Mouse (Mus musculus) kidney, embryonic 15.5 days (tissue): ENCODE measurements at regions not wholly inside any gene's neighbourhood (a gene's known extent, or its start where the extent isn't known, plus 50 kb on each side); places are given as distances from the start of the nearest gene placed in this dataset.

Experiments
- ATAC-seq: fragments of 200-750 bp; cut with Nextera tagmentation; replicated peaks from 2 replicates; pipeline ENCODE4 v1.8.0; 2017; ENCODE audit warnings: moderate TSS enrichment; ENCODE audit not compliant: low FRiP score
- H3K27ac ChIP-seq: fragments of 300-500 bp; sonication (generic); 2 replicates; pipeline ENCODE4 v1.5.1; 2015; ENCODE audit warnings: mild to moderate bottlenecking, inconsistent platforms
- H3K27me3 ChIP-seq: fragments of 300-500 bp; sonication (generic); 2 replicates; pipeline ENCODE4 v1.6.1; 2015; ENCODE audit warnings: inconsistent platforms
- H3K36me3 ChIP-seq: fragments of 300-500 bp; sonication (generic); 2 replicates; pipeline ENCODE4 v1.6.1; 2015; ENCODE audit warnings: inconsistent platforms
- H3K4me1 ChIP-seq: fragments of 300-500 bp; sonication (generic); 2 replicates; pipeline ENCODE4 v1.6.1; 2015; ENCODE audit warnings: inconsistent platforms
- H3K4me2 ChIP-seq: fragments of 300-500 bp; sonication (generic); 2 replicates; pipeline ENCODE4 v1.6.1; 2015; ENCODE audit warnings: moderate library complexity, mild to moderate bottlenecking, inconsistent platforms
- H3K4me3 ChIP-seq: fragments of 300-500 bp; sonication (generic); replicated peaks from 2 replicates; pipeline ENCODE4 v1.5.1; 2015; ENCODE audit warnings: mild to moderate bottlenecking, inconsistent platforms
- H3K9ac ChIP-seq: fragments of 300-500 bp; sonication (generic); 2 replicates; pipeline ENCODE4 v1.6.1; 2015; ENCODE audit warnings: mild to moderate bottlenecking, inconsistent platforms
- H3K9me3 ChIP-seq: fragments of 300-500 bp; sonication (generic); replicated peaks from 2 replicates; pipeline ENCODE4 v1.6.1; 2016; ENCODE audit warnings: inconsistent platforms
- WGBS: fragments of 180-500 bp; shearing (Covaris S2); methylation state at CpG from one replicate; pipeline ENCODE4 v1.1.7; 2015; ENCODE audit warnings: mixed read lengths; 5-methylcytosine and 5-hydroxymethylcytosine counted together

DNA sequence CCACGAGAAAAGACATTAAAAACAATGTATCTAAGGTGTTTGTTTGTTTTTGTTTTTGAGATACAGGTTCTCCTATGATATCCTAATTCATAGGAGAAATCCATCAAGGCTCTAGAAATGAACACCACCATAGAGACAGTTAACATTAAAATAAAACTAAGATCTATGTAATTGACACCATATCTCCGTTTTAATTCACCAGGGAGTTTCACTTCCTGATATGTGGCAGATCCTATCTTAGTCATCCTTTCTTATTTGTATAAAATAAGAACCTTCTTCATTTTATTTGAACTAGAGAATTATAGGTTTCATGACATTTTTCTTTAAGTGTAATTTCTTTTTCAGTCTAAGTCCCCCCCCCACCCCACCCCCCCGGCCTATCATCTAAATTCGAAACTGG is 332.3 kb downstream of the Epha7 start:
- WGBS, result 77% methylated on average over 4 of the region's 4 CpGs
- H3K9ac ChIP-seq, result no peak overlapping the region
- H3K4me2 ChIP-seq, result no peak overlapping the region
- H3K4me1 ChIP-seq, result no peaks in the 10 kb centered on the region
- H3K27me3 ChIP-seq, result no peaks in the 10 kb centered on the region
- H3K4me3 ChIP-seq, result no peak overlapping the region
- no peaks in the 10 kb centered on the region for H3K36me3 ChIP-seq
- ATAC-seq, result no peak
- H3K9me3 ChIP-seq, result no peaks in the 10 kb centered on the region
- H3K27ac ChIP-seq, result no peak overlapping the region

- Histone ChIP-seq H3K9ac (no peak overlapping the region), H3K4me2 (no peak overlapping the region), H3K27me3 (no peaks in the 10 kb centered on the region), H3K4me1 (no peaks in the 10 kb centered on the region), H3K9me3 (no peaks in the 10 kb centered on the region), H3K4me3 (no peak overlapping the region), H3K36me3 (no peaks in the 10 kb centered on the region), H3K27ac (no peak overlapping the region)
- 56% methylated on average over 6 of the region's 6 CpGs for WGBS
- no peak for ATAC-seq
Observed at GRCm38 (mm10) chr4:29152134-29152867, 339.4 kb downstream of the Epha7 start.

GRCm38 (mm10) chr4:29182494-29182893 is 369.6 kb downstream of the Epha7 start:
- no peak overlapping the region for H3K9ac ChIP-seq
- WGBS, result 71% methylated on average over 2 of the region's 2 CpGs
- H3K4me3 ChIP-seq, result no peak overlapping the region
- H3K4me1 ChIP-seq, result no peaks in the 10 kb centered on the region
- H3K27me3 ChIP-seq, result no peaks in the 10 kb centered on the region
- H3K36me3 ChIP-seq, result no peaks in the 10 kb centered on the region
- no peaks in the 10 kb centered on the region for H3K9me3 ChIP-seq
- ATAC-seq, result no peak
- no peak overlapping the region for H3K4me2 ChIP-seq
- no peak overlapping the region for H3K27ac ChIP-seq

GRCm38 (mm10) chr4:29183411-29183810 is 370.5 kb downstream of the Epha7 start:
- H3K36me3 ChIP-seq, result no peaks in the 10 kb centered on the region
- no peak overlapping the region for H3K4me3 ChIP-seq
- no peak overlapping the region for H3K9ac ChIP-seq
- no peaks in the 10 kb centered on the region for H3K4me1 ChIP-seq
- no peaks in the 10 kb centered on the region for H3K9me3 ChIP-seq
- no peak for ATAC-seq
- H3K27me3 ChIP-seq, result no peaks in the 10 kb centered on the region
- no peak overlapping the region for H3K27ac ChIP-seq
- no peak overlapping the region for H3K4me2 ChIP-seq

- H3K4me3 ChIP-seq, result no peak overlapping the region
- H3K27ac ChIP-seq, result no peak overlapping the region
- H3K36me3 ChIP-seq, result no peaks in the 10 kb centered on the region
- no peaks in the 10 kb centered on the region for H3K27me3 ChIP-seq
- H3K4me1 ChIP-seq, result no peaks in the 10 kb centered on the region
- ATAC-seq, result no peak
- H3K9ac ChIP-seq, result no peak overlapping the region
- H3K9me3 ChIP-seq, result no peaks in the 10 kb centered on the region
- no peak overlapping the region for H3K4me2 ChIP-seq
- WGBS, result 89% methylated on average over 2 of the region's 2 CpGs
Observed at GRCm38 (mm10) chr4:29183818-29184217, 370.9 kb downstream of the Epha7 start.

DNA sequence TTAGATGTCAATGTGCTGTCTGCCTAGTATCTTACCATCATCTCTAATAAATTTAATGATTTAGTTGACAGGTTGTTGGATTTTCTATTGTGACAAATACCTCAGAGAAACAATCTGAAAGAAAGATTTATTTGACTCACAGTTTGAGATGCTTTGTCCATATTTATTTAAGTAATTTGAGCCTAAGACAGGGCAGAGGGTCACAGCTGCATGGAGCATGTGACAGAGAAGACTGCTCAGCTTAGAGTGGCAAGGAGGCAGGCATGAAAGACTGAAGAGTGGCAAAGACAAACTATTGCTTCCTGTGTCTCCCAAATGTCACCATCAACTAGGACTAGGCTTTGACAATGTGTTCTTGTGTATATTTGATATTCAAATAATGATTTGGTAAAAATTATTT is 388.0 kb downstream of the Epha7 start:
- Histone ChIP-seq H3K9ac (no peak overlapping the region), H3K27me3 (no peaks in the 10 kb centered on the region), H3K4me3 (no peak overlapping the region), H3K4me2 (no peak overlapping the region), H3K9me3 (no peaks in the 10 kb centered on the region), H3K36me3 (no peaks in the 10 kb centered on the region), H3K27ac (no peak overlapping the region), H3K4me1 (no peaks in the 10 kb centered on the region)
- ATAC-seq, result no peak
